Mouse (Mus musculus): ENCODE measurements around the gene Grtp1. TPM values are rescaled to one million over a fixed set of nuclear protein-coding genes. Genes with fewer than 3 reads are reported as not detected.

The Grtp1 gene
- polyA plus RNA-seq, 1 experiment from 2014 or later, result 18.3 TPM

- Histone ChIP-seq H3K4me2 (ENCODE audit: low read depth, low read length, severe bottlenecking) (no peak overlapping the region), H3K4me1 (replicated peaks; ENCODE audit: control insufficient read depth, insufficient read depth, low read length) (peaks cover 5% of the 10 kb centered on the region), H3K27ac (ENCODE audit: low read depth, low read length) (no peak overlapping the region), H3K9me3 (ENCODE audit: control insufficient read depth, low read length) (no peaks in the 10 kb centered on the region), H3K36me3 (ENCODE audit: control insufficient read depth, insufficient read depth, low read length) (no peaks in the 10 kb centered on the region), H3K27me3 (ENCODE audit: control insufficient read depth, insufficient read depth, low read length) (peaks cover 15% of the 10 kb centered on the region), H3K9ac (ENCODE audit: low read length) (no peak overlapping the region), H3K4me3 (ENCODE audit: low read depth, low read length) (no peak overlapping the region)
- ATAC-seq (replicated peaks; ENCODE audit: low FRiP score) (no peak), DNase-seq (ENCODE audit: low spot score) (no peak)
- 55% methylated on average over 3 of the region's 3 CpGs for WGBS
These were observed 1.6 kb upstream of the Grtp1 start for GRCm38 (mm10) chr8:13202041-13202440.

DNA sequence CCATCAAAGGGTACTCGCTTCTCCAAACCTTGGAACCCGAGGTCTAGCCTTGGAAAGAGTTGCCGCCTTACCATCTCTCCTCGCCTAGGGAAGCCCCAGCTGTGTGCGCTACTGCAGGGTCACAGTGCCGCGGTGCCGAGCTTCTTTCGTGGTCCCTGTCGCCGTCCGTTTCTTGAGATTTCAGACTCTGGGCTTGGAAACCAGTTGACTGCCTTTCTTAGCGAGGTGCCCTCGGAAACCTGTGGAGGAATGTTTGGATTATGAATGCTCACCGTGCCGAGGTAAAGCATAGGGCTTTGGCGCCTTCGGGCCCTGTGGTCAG, 554 bp upstream of the Grtp1 start:
- no peaks in the 10 kb centered on the region for H3K36me3 ChIP-seq (ENCODE audit: control insufficient read depth, insufficient read depth, low read length)
- peak overlapping the region; percentile 80 for H3K4me3 ChIP-seq (ENCODE audit: low read depth, low read length)
- H3K27me3 ChIP-seq (ENCODE audit: control insufficient read depth, insufficient read depth, low read length), result peaks cover 15% of the 10 kb centered on the region
- H3K4me2 ChIP-seq (ENCODE audit: low read depth, low read length, severe bottlenecking), result peak overlapping the region; percentile 88
- DNase-seq (ENCODE audit: low spot score) (no peak), ATAC-seq (replicated peaks; ENCODE audit: low FRiP score) (no peak; the same call in 1 of the 2 replicates)
- H3K9me3 ChIP-seq (ENCODE audit: control insufficient read depth, low read length), result no peaks in the 10 kb centered on the region
- H3K9ac ChIP-seq (ENCODE audit: low read length), result peak overlapping the region; percentile 43
- peaks cover 5% of the 10 kb centered on the region for H3K4me1 ChIP-seq (replicated peaks; ENCODE audit: control insufficient read depth, insufficient read depth, low read length)
- H3K27ac ChIP-seq (ENCODE audit: low read depth, low read length), result no peak overlapping the region
- WGBS, result 1% methylated on average over 18 of the region's 18 CpGs

- 23% methylated on average over 14 of the region's 14 CpGs for WGBS
- H3K9ac ChIP-seq (ENCODE audit: low read length), result peak overlapping the region; percentile 79
- H3K36me3 ChIP-seq (ENCODE audit: control insufficient read depth, insufficient read depth, low read length), result no peaks in the 10 kb centered on the region
- no peak; the same call in 1 of the 2 replicates for ATAC-seq (replicated peaks; ENCODE audit: low FRiP score)
- peak overlapping the region; percentile 88 for H3K4me2 ChIP-seq (ENCODE audit: low read depth, low read length, severe bottlenecking)
- H3K27me3 ChIP-seq (ENCODE audit: control insufficient read depth, insufficient read depth, low read length), result peaks cover 15% of the 10 kb centered on the region
- H3K27ac ChIP-seq (ENCODE audit: low read depth, low read length), result no peak overlapping the region
- peaks cover 8% of the 10 kb centered on the region for H3K4me1 ChIP-seq (replicated peaks; ENCODE audit: control insufficient read depth, insufficient read depth, low read length)
- no peaks in the 10 kb centered on the region for H3K9me3 ChIP-seq (ENCODE audit: control insufficient read depth, low read length)
- peak overlapping the region; percentile 80 for H3K4me3 ChIP-seq (ENCODE audit: low read depth, low read length)
- DNase-seq (ENCODE audit: low spot score), result no peak
These were observed 897 bp downstream of the Grtp1 start for GRCm38 (mm10) chr8:13199385-13200061.

DNA sequence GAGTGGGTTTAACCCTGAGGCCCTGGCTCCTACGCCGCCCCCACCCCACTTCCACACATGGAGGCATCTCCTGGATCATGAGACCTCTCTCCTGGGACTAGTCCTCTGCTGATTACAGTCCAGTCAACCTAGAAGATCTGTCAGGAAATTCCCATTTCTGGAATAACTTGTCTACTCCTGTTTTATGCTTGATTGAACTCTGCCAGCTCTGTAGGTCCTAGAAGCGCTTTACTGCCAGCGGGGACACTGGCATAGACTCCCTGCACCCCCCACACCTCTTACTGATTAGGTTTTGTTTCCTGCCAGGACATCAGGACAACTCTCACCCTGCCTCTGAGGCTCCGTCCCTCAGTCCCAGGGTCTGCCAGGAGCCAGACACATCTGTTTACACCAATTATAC, 2.9 kb downstream of the Grtp1 start:
- H3K36me3 ChIP-seq (ENCODE audit: control insufficient read depth, insufficient read depth, low read length), result no peaks in the 10 kb centered on the region
- H3K4me2 ChIP-seq (ENCODE audit: low read depth, low read length, severe bottlenecking), result no peak overlapping the region
- no peaks in the 10 kb centered on the region for H3K9me3 ChIP-seq (ENCODE audit: control insufficient read depth, low read length)
- no peak overlapping the region for H3K27ac ChIP-seq (ENCODE audit: low read depth, low read length)
- H3K4me3 ChIP-seq (ENCODE audit: low read depth, low read length), result no peak overlapping the region
- H3K9ac ChIP-seq (ENCODE audit: low read length), result no peak overlapping the region
- peaks cover 8% of the 10 kb centered on the region for H3K4me1 ChIP-seq (replicated peaks; ENCODE audit: control insufficient read depth, insufficient read depth, low read length)
- H3K27me3 ChIP-seq (ENCODE audit: control insufficient read depth, insufficient read depth, low read length), result peaks cover 13% of the 10 kb centered on the region
- ATAC-seq (replicated peaks; ENCODE audit: low FRiP score), result no peak
- DNase-seq (ENCODE audit: low spot score), result no peak
- 94% methylated on average over 5 of the region's 5 CpGs for WGBS

- peaks cover 7% of the 10 kb centered on the region for H3K4me1 ChIP-seq (replicated peaks; ENCODE audit: control insufficient read depth, insufficient read depth, low read length)
- no peaks in the 10 kb centered on the region for H3K9me3 ChIP-seq (ENCODE audit: control insufficient read depth, low read length)
- no peak overlapping the region for H3K4me3 ChIP-seq (ENCODE audit: low read depth, low read length)
- WGBS, result 15% methylated on average over 10 of the region's 10 CpGs
- no peak for ATAC-seq (replicated peaks; ENCODE audit: low FRiP score)
- no peaks in the 10 kb centered on the region for H3K36me3 ChIP-seq (ENCODE audit: control insufficient read depth, insufficient read depth, low read length)
- no peak overlapping the region; the same call in 1 of the 2 replicates for H3K9ac ChIP-seq (ENCODE audit: low read length)
- H3K4me2 ChIP-seq (ENCODE audit: low read depth, low read length, severe bottlenecking), result no peak overlapping the region
- H3K27ac ChIP-seq (ENCODE audit: low read depth, low read length), result 0 out of 2 replicates have a peak overlapping the region, but pooled peaks have one; percentile 6
- DNase-seq (ENCODE audit: low spot score), result no peak
- H3K27me3 ChIP-seq (ENCODE audit: control insufficient read depth, insufficient read depth, low read length), result no peaks in the 10 kb centered on the region
These were observed 5.6 kb downstream of the Grtp1 start for GRCm38 (mm10) chr8:13194818-13195217.

- Histone ChIP-seq H3K27ac (ENCODE audit: low read depth, low read length) (no peak overlapping the region), H3K9ac (ENCODE audit: low read length) (no peak overlapping the region), H3K27me3 (ENCODE audit: control insufficient read depth, insufficient read depth, low read length) (no peaks in the 10 kb centered on the region), H3K36me3 (ENCODE audit: control insufficient read depth, insufficient read depth, low read length) (no peaks in the 10 kb centered on the region), H3K4me3 (ENCODE audit: low read depth, low read length) (no peak overlapping the region), H3K4me1 (replicated peaks; ENCODE audit: control insufficient read depth, insufficient read depth, low read length) (0 out of 2 replicates have a peak, but pooled peaks cover 3% of the 10 kb centered on the region), H3K9me3 (ENCODE audit: control insufficient read depth, low read length) (no peaks in the 10 kb centered on the region), H3K4me2 (ENCODE audit: low read depth, low read length, severe bottlenecking) (no peak overlapping the region)
- no peak for ATAC-seq (replicated peaks; ENCODE audit: low FRiP score)
- 92% methylated on average over 8 of the region's 8 CpGs for WGBS
- no peak for DNase-seq (ENCODE audit: low spot score)
These were observed 10.2 kb downstream of the Grtp1 start for GRCm38 (mm10) chr8:13190235-13190634.

- H3K27ac ChIP-seq (ENCODE audit: low read depth, low read length), result no peak overlapping the region
- no peaks in the 10 kb centered on the region for H3K27me3 ChIP-seq (ENCODE audit: control insufficient read depth, insufficient read depth, low read length)
- DNase-seq (ENCODE audit: low spot score) (no peak), ATAC-seq (replicated peaks; ENCODE audit: low FRiP score) (no peak)
- no peak overlapping the region for H3K4me3 ChIP-seq (ENCODE audit: low read depth, low read length)
- no peaks in the 10 kb centered on the region for H3K9me3 ChIP-seq (ENCODE audit: control insufficient read depth, low read length)
- 97% methylated on average over 1 of the region's 1 CpGs for WGBS
- no peaks in the 10 kb centered on the region for H3K4me1 ChIP-seq (replicated peaks; ENCODE audit: control insufficient read depth, insufficient read depth, low read length)
- no peak overlapping the region for H3K4me2 ChIP-seq (ENCODE audit: low read depth, low read length, severe bottlenecking)
- no peak overlapping the region for H3K9ac ChIP-seq (ENCODE audit: low read length)
- H3K36me3 ChIP-seq (ENCODE audit: control insufficient read depth, insufficient read depth, low read length), result no peaks in the 10 kb centered on the region
These were observed 11.6 kb downstream of the Grtp1 start for GRCm38 (mm10) chr8:13188857-13189256.

GRCm38 (mm10) chr8:13188052-13188555, 12.3 kb downstream of the Grtp1 start:
- Histone ChIP-seq H3K4me1 (replicated peaks; ENCODE audit: control insufficient read depth, insufficient read depth, low read length) (no peaks in the 10 kb centered on the region), H3K4me3 (ENCODE audit: low read depth, low read length) (no peak overlapping the region), H3K36me3 (ENCODE audit: control insufficient read depth, insufficient read depth, low read length) (no peaks in the 10 kb centered on the region), H3K9ac (ENCODE audit: low read length) (no peak overlapping the region), H3K9me3 (ENCODE audit: control insufficient read depth, low read length) (no peaks in the 10 kb centered on the region), H3K27me3 (ENCODE audit: control insufficient read depth, insufficient read depth, low read length) (no peaks in the 10 kb centered on the region), H3K4me2 (ENCODE audit: low read depth, low read length, severe bottlenecking) (no peak overlapping the region), H3K27ac (ENCODE audit: low read depth, low read length) (no peak overlapping the region)
- ATAC-seq (replicated peaks; ENCODE audit: low FRiP score) (no peak), DNase-seq (ENCODE audit: low spot score) (no peak)
- WGBS, result 88% methylated on average over 13 of the region's 13 CpGs

DNA sequence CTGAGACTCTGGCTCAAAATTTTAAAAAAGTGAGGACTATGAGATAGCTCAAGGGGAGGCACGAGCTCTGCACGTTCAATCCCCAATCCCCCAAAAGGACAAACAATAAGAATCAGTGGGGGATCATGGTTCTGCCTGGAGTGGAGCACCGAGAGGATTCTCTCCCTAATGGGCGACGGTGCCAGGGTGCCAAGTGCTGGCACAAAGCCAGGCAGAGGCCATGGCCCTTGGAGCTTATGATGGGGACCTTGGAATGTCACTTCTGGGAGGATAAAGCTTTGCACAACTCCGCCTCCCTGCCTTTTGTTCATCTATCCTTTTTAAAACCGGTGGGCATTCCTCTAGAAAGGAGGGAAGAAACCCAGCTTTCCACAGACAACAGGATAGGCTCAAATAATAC, 12.8 kb downstream of the Grtp1 start:
- WGBS, result 59% methylated on average over 7 of the region's 7 CpGs
- no peak for DNase-seq (ENCODE audit: low spot score)

More for the DNA sequence above, 12.8 kb downstream of the Grtp1 start:
- no peaks in the 10 kb centered on the region for H3K9me3 ChIP-seq (ENCODE audit: control insufficient read depth, low read length)
- H3K36me3 ChIP-seq (ENCODE audit: control insufficient read depth, insufficient read depth, low read length), result no peaks in the 10 kb centered on the region
- no peak overlapping the region for H3K4me3 ChIP-seq (ENCODE audit: low read depth, low read length)
- H3K9ac ChIP-seq (ENCODE audit: low read length), result no peak overlapping the region
- H3K27me3 ChIP-seq (ENCODE audit: control insufficient read depth, insufficient read depth, low read length), result no peaks in the 10 kb centered on the region
- H3K4me2 ChIP-seq (ENCODE audit: low read depth, low read length, severe bottlenecking), result no peak overlapping the region
- H3K4me1 ChIP-seq (replicated peaks; ENCODE audit: control insufficient read depth, insufficient read depth, low read length), result no peaks in the 10 kb centered on the region
- no peak for ATAC-seq (replicated peaks; ENCODE audit: low FRiP score)
- no peak overlapping the region for H3K27ac ChIP-seq (ENCODE audit: low read depth, low read length)

All from forebrain, embryonic 11.5 days (tissue).